Mouse (Mus musculus) layer of hippocampus, postnatal 10 days (tissue): ENCODE measurements around the gene Tmem233. TPM values are rescaled to one million over a fixed set of nuclear protein-coding genes. Genes with fewer than 3 reads are reported as not detected.

Experiments
- DNase-seq, 2 experiments: peaks; one replicate each; pipeline ENCODE4 v3.0.0; 2021; ENCODE audit warnings: low spot score in 2 of 2
- long read RNA-seq: library from polyadenylated mRNA; stranded (forward); transcript quantifications from one replicate; pipeline ENCODE4 v2.0.0, GENCODE M21; 2023
- total RNA-seq, 2 experiments: library from RNA; stranded (reverse); gene quantifications; 2 replicates each; pipeline ENCODE4 v1.2.3; 2021

Tmem233 gene
- total RNA-seq, result not detected
- long read RNA-seq, result 0 reads

- no peak for DNase-seq
Measured at GRCm38 (mm10) chr5:116083081-116083480, at the start of gene Tmem233. Tmem233 (minus strand) TSS chr5:116083244.

- DNase-seq, result peak; percentile 89 to 92
Measured at GRCm38 (mm10) chr5:116123344-116123743, 40.3 kb upstream of the Tmem233 start.

GRCm38 (mm10) chr5:116116567-116116966 lies 33.5 kb upstream of the Tmem233 start:
- DNase-seq, result peak; percentile 51 to 59

- DNase-seq, result no peak
Measured at GRCm38 (mm10) chr5:116116110-116116509, 33.1 kb upstream of the Tmem233 start.

- DNase-seq, result peak; percentile 18 to 37
Measured at GRCm38 (mm10) chr5:116115071-116115834, 32.2 kb upstream of the Tmem233 start.

- DNase-seq, result no peak
Measured at GRCm38 (mm10) chr5:116108651-116109050, 25.6 kb upstream of the Tmem233 start.

- DNase-seq, result no peak
Measured at GRCm38 (mm10) chr5:116084231-116084630, 1.2 kb upstream of the Tmem233 start.

- no peak for DNase-seq
Measured at GRCm38 (mm10) chr5:116082241-116082900, 673 bp downstream of the Tmem233 start.

GRCm38 (mm10) chr5:116081616-116082015 lies 1.4 kb downstream of the Tmem233 start:
- no peak for DNase-seq

- no peak for DNase-seq
Measured at GRCm38 (mm10) chr5:116080736-116081135, 2.3 kb downstream of the Tmem233 start.

- DNase-seq, result no peak
Measured at GRCm38 (mm10) chr5:116069618-116070017, 13.4 kb downstream of the Tmem233 start.

- no peak for DNase-seq
Measured at GRCm38 (mm10) chr5:116052826-116053225, 30.2 kb downstream of the Tmem233 start.

GRCm38 (mm10) chr5:116052171-116052570 lies 30.9 kb downstream of the Tmem233 start:
- DNase-seq, result no peak

- no peak for DNase-seq
Measured at GRCm38 (mm10) chr5:116049821-116050220, 33.2 kb downstream of the Tmem233 start.

GRCm38 (mm10) chr5:116048321-116048720 lies 34.7 kb downstream of the Tmem233 start:
- DNase-seq, result no peak

GRCm38 (mm10) chr5:116046246-116046645 lies 36.8 kb downstream of the Tmem233 start:
- no peak for DNase-seq

GRCm38 (mm10) chr5:116045581-116045980 lies 37.5 kb downstream of the Tmem233 start:
- no peak for DNase-seq

- no peak for DNase-seq
Measured at GRCm38 (mm10) chr5:116042241-116042640, 40.8 kb downstream of the Tmem233 start.

GRCm38 (mm10) chr5:116039706-116040105 lies 43.3 kb downstream of the Tmem233 start:
- DNase-seq, result no peak

- DNase-seq, result no peak
Measured at GRCm38 (mm10) chr5:116037731-116038130, 45.3 kb downstream of the Tmem233 start.

- DNase-seq, result no peak
Measured at GRCm38 (mm10) chr5:116036465-116036864, 46.6 kb downstream of the Tmem233 start.

- DNase-seq, result peak; percentile 79 to 86
Measured at GRCm38 (mm10) chr5:116031190-116031577, 51.9 kb downstream of the Tmem233 start.
